Mouse (Mus musculus) embryonic stem cell, embryonic (primary cell): Measurements from ENCODE around the gene Bex3.
"Not testable (repeated sequence)": the region's sequence is repeated elsewhere in the genome, so short reads cannot be mapped to it uniquely, and the experiment has no call there.

Experiments used
- CTCF ChIA-PET, 4 experiments: fragments of 300-600 bp in 2 of 4; fragments of 350-600 bp in 2 of 4; sonication (Branson Sonifier 250); formaldehyde crosslinking; loops; one replicate each; lab custom pipeline; 2022; ENCODE audit warnings: inconsistent platforms in 2 of 4; lab: Charles Lee
- POLR2A ChIA-PET, 4 experiments: fragments of 300-600 bp in 2 of 4; fragments of 350-600 bp in 2 of 4; sonication (Branson Sonifier 250); formaldehyde crosslinking; loops; one replicate each; lab custom pipeline; 2022; ENCODE audit warnings: antibody characterized with exemption in 4 of 4, inconsistent platforms in 1 of 4; lab: Charles Lee

Gene Bex3

GRCm38 (mm10) chrX:136269743-136270392 lies at the start of gene Bex3:
Gene Bex3, plus strand, starts transcription at chrX:136270253.
- CTCF ChIA-PET = not testable (repeated sequence)

DNA sequence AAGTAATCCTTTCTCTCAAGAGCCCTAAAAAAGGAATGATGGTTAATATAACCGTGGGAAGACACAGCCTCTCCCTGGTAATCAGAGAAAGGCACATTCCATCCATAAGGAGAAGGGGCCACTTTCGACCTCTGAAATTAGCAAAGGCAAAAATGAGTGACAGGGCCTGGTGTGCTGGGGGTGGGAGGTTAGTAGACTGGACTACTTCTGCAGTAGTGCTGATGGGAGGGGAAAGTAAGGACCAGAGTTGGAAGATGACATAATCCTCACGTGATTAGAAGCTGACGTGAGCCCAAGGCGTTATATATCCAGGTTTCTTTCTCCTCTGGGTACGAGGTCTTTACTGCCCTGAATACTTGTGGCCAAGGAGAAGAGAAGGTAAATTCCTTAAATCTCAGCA lies 46.3 kb upstream of the Bex3 start:
- ChIA-PET POLR2A (interaction anchor here in 1 of 4 experiments (1.3 kb wide), 1 partner anchor 47 kb away, joined by 4 read pairs; no protein-coding TSS in a partner anchor), CTCF (no interaction called here)

More at GRCm38 (mm10) chrX:136269743-136270392, at the start of gene Bex3:
- POLR2A ChIA-PET = interaction anchor here in 2 of 4 experiments (0.7 to 2.1 kb wide), 5 partner anchors 23 to 98 kb away, joined by 3 to 8 read pairs (median 4); partner anchors contain the start of genes Tceal9 (in 2 of the 2) and Tceal8 (in 1 of the 2)

- CTCF ChIA-PET = no interaction called here
- POLR2A ChIA-PET = interaction anchor here in 1 of 4 experiments (1.5 kb wide), 1 partner anchor 17 kb away, joined by 4 read pairs; the partner anchor contains the start of gene Tceal9
Observed at GRCm38 (mm10) chrX:136227768-136228167, 42.3 kb upstream of the Bex3 start.

- CTCF ChIA-PET = interaction anchor here in 3 of 4 experiments (0.6 to 1.2 kb wide), 5 partner anchors 16 to 84 kb away, joined by 3 to 6 read pairs (median 3); no protein-coding TSS in a partner anchor
- POLR2A ChIA-PET = interaction anchor here in 2 of 4 experiments (1.5 to 1.7 kb wide), 2 partner anchors 24 to 33 kb away, joined by 3 to 8 read pairs; partner anchors contain the start of gene Tceal7 (in 1 of the 2)
Observed at GRCm38 (mm10) chrX:136238118-136238517, 31.9 kb upstream of the Bex3 start.

DNA sequence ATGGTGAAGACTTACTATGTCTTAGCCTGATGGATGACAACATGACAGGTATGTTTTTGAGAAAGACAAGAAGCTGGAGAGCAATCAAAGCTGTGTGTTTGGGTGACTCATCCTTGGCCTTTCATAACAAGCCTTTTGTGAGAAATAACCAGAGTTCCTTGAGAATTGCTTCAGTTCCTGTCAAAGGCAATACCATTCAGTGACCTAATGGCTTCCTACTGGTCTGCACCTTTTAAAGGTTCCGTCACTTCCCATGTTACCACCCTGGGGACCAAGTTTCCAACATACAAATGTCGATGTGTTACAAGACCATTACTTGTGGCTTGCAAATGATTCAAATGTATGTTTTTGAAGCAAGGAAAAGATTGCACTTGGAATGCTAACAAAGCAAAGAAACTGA lies 26.9 kb upstream of the Bex3 start:
- ChIA-PET POLR2A (interaction anchor here in 1 of 4 experiments (1.1 kb wide), 1 partner anchor 71 kb away, joined by 3 read pairs; the partner anchor contains the start of gene Tceal8), CTCF (no interaction called here)

DNA sequence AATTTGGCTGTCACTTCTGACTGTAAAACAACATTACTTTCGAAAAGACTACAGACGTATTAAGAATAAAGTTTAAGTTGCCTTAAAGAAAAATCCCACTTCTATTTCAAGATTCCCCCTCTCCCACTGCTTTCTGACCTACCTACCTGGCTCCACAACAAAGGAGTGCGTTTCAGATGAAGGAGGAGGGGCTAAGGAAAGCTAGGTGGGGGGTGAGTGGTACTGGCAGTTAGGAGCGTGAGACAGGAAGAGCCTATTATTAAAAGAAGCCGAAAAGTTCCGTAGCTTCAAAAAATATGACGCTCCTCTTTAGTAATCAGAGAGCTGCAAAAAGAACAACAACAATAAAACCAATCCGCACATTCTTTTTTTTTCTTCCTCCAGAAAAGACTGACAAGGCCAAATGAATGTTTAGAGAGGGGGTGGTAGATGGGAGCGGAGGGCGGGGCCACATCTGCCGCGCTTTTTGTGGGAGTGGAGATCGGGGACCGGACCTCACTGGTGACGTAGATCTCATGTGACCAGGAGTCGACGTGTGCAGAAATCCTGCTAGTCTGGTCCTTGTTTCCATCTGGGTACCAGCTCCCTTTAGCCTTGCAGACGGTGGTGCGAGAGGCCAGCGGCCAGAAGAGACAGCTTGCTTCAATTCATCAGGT lies 25.4 kb upstream of the Bex3 start, which contains the start of gene Tceal9:
Gene Tceal9 (plus strand): TSS at position 506 of the 656 bp plus-strand sequence.
- ChIA-PET POLR2A (interaction anchor here in 3 of 4 experiments (0.6 to 2.4 kb wide), 37 partner anchors 9 to 496 kb away, joined by 3 to 41 read pairs (median 4); partner anchors contain the start of genes Tceal8 (in 3 of the 3), Tceal5 (in 2 of the 3), Tceal7 (in 2 of the 3) and Bex1 (in 1 of the 3)), CTCF (no interaction called here)

- POLR2A ChIA-PET = interaction anchor here in 3 of 4 experiments (0.9 to 2.4 kb wide), 27 partner anchors 8 to 76 kb away, joined by 3 to 41 read pairs (median 5); partner anchors contain the start of genes Tceal8 (in 3 of the 3), Bex1 (in 1 of the 3), Tceal5 (in 1 of the 3) and Tceal7 (in 1 of the 3)
- CTCF ChIA-PET = interaction anchor here in 1 of 4 experiments (0.6 kb wide), 1 partner anchor 1632 kb away, joined by 3 read pairs; no protein-coding TSS in a partner anchor
Observed at GRCm38 (mm10) chrX:136245521-136246071, 24.5 kb upstream of the Bex3 start.

DNA sequence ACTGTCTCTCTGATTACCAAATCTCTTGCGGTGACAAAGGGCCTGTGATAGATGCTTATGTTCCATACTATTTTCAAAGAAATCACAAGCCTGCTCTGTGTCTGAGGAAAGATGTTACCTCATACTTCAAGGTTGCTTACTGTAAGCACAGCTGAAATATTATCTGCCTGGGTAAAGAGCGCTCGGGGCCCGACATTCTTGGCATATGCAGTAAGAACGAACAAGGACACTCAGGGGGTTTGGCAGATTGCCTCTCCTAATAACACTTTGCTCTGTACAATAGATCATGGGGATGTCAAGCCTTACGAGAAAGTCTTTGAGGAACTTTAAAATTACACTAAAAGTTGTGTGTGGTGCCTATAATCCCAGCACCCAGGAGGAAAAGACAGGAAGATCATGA lies 21.2 kb upstream of the Bex3 start:
- ChIA-PET POLR2A (interaction anchor here in 3 of 4 experiments (0.6 to 3.6 kb wide), 8 partner anchors 9 to 55 kb away, joined by 3 to 13 read pairs (median 4); partner anchors contain the start of genes Bex1 (in 1 of the 3) and Tceal7 (in 1 of the 3)), CTCF (no interaction called here)

DNA sequence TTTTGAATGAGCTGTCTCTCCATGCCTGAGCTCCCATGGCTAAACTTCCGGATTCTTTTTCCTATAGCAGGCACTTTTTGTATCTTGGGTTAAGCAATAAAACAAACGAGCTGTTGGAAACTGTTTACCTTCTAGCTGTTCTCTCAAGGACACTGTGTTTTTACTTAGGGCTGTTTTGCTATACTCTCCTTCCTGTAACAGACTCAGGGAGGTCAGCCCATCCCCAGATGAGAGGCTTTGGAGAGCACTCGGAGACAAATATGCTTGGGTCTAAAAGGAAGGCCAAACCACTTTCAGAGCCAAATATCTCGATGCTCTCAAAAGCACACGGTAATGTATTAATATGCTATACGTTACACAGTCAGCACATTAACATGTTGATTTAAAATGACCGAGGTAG lies 20.4 kb upstream of the Bex3 start:
- ChIA-PET CTCF (interaction anchor here in 1 of 4 experiments (0.9 kb wide), 1 partner anchor 72 kb away, joined by 3 read pairs; no protein-coding TSS in a partner anchor), POLR2A (interaction anchor here in 3 of 4 experiments (0.6 to 3.6 kb wide), 10 partner anchors 8 to 77 kb away, joined by 3 to 13 read pairs (median 4); partner anchors contain the start of genes Bex1 (in 1 of the 3), Tceal7 (in 1 of the 3) and Tceal8 (in 1 of the 3))

DNA sequence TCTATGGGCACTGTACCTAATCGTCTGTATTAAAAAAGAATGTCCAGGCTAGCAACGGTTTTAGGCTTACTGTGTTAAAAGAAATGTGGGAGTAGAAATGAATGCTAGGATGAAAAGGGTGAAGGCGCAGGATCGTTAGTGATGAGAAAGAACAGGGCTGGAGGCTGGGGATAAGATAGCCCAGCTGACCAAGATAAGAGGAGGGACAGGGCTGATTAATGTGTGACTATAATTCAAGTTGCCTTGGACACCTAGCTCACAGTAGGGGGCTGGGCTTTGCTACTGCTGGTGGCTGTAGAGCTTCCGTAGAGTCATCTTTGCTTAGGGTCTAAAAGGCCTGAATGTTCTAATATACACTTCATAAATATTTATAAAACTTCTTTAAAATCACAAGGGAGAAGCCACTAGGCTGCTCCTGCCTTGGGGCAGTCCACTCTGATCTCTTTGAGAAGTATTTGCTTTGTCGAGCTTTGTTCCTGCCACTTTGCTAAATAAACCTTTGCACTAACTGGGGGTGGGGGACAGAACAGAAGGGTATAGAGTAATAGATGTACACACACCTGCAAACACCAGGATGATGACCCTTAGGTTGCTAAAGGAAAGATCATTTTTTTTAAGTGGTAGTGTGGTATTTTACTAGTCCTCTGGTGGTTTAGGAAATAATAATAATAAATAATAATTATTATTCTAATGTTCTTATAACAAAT lies 17.9 kb upstream of the Bex3 start:
- POLR2A ChIA-PET = interaction anchor here in 3 of 4 experiments (0.6 to 2.9 kb wide), 5 partner anchors 16 to 185 kb away, joined by 3 to 12 read pairs (median 3); no protein-coding TSS in a partner anchor

DNA sequence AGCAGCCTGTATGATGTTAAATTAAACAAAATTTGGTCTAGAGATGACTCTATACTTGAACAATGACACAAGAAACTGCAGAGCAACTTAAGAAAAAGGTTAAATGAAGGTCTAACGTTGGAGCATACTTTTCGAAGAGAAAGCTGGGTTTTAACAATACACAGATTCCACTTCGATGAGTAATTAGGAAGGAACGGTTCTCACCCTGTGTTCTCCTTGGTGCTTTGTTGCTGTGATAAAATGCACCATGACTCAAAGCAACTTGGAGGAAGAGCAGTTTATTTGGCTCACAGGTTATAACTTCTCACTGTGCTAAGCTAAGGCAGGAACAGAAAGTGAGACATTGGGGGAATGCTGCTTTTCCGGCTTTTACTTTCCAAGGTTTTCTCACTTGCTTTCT lies 2.3 kb upstream of the Bex3 start:
- POLR2A ChIA-PET = interaction anchor here in 1 of 4 experiments (0.9 to 1.7 kb wide), 5 partner anchors 13 to 96 kb away, joined by 3 to 5 read pairs (median 4); partner anchors contain the start of genes Tceal8 and Tceal9
- CTCF ChIA-PET = no interaction called here

More for the DNA sequence above, 17.9 kb upstream of the Bex3 start:
- CTCF ChIA-PET = no interaction called here

DNA sequence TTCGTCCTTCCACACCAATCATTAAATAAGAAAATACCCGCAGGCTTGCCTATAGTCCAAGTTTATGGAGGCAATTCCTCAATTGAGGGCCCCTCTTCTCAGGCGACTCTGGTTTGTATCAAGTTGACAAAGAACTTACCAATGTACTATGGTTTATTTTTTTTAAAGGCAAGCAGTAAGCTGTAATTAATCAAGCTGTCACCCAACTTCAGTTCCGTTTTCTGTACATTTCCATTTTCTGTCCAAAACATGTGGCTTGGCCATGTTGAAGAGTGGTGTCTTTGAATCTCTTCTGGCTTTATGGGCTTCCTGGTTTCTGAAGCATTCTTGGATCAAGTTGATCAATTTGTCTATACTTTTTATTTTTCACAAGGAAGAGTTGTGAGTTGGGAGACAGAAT lies 1.9 kb upstream of the Bex3 start:
- CTCF ChIA-PET = no interaction called here
- POLR2A ChIA-PET = interaction anchor here in 2 of 4 experiments (0.9 to 2.1 kb wide), 8 partner anchors 13 to 96 kb away, joined by 3 to 8 read pairs (median 4); partner anchors contain the start of genes Tceal8 (in 2 of the 2) and Tceal9 (in 2 of the 2)

DNA sequence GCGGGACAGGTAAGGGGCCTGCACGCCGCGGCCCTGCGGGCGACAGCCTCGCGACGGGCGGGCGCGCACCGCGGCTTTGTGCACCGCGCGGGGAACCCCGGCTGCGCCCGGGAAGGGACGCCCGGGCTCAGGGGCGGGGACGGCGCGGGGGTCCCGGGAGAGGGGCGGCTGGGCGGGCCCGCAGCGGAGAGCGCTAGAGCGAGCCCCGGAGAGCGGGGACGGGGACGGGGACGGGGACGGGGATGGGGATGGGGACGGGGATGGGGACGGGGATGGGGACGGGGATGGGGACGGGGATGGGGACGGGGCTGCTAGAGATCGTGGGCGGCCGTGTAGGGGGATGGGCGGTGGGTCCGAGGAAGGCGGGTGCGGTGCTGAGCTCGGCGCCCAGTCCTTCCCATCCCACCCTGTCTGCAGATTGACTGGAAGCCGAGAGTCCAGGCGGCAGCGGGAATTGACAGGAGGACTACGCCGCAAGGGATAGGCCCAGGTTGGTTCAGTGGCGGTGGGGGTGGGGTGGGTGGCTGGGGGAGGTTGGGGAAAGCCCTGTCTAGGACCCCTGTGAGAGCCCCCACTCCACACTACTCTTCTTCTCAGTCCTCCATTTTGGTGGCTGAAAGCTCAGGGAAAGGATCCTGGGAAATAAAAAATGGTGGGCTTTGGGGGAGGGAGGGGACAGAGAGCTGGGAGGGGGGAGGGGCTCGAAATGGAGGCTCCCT lies 499 bp downstream of the Bex3 start:
- CTCF ChIA-PET = interaction anchor here in 1 of 4 experiments (0.6 kb wide), 1 partner anchor 35 kb away, joined by 3 read pairs; no protein-coding TSS in a partner anchor
- POLR2A ChIA-PET = interaction anchor here in 3 of 4 experiments (0.5 to 2.7 kb wide), 38 partner anchors 8 to 691 kb away, joined by 3 to 41 read pairs (median 5); partner anchors contain the start of genes Tceal8 (in 3 of the 3), Tceal9 (in 3 of the 3) and Tceal7 (in 2 of the 3)

DNA sequence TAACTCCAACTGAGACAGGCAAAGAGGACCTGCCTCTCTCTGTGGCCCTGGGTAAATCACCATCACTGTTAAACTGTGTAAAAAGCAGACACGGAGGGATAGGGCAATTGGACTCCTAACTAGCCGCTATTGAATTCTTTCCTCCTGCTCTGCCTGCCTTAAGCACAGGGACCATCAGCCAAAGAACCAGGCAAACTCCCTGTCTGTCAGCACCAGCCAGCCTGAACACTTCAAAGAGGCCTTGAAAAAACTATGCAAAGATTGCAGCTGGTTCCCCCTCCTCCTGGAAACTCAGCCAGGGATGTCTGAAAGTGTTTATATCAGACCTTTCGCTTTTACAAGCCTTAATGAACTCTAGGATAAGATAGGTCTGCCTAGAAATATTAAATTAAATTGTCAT lies 4.5 kb downstream of the Bex3 start:
- POLR2A ChIA-PET = interaction anchor here in 2 of 4 experiments (0.7 to 1.5 kb wide), 5 partner anchors 21 to 549 kb away, joined by 3 to 6 read pairs (median 3); partner anchors contain the start of gene Tmsb15a (in 1 of the 2)
- CTCF ChIA-PET = no interaction called here

- ChIA-PET POLR2A (interaction anchor here in 2 of 4 experiments (0.5 to 1.4 kb wide), 2 partner anchors 26 to 29 kb away, joined by 3 read pairs; no protein-coding TSS in a partner anchor), CTCF (no interaction called here)
Observed at GRCm38 (mm10) chrX:136275386-136275785, 5.3 kb downstream of the Bex3 start.

DNA sequence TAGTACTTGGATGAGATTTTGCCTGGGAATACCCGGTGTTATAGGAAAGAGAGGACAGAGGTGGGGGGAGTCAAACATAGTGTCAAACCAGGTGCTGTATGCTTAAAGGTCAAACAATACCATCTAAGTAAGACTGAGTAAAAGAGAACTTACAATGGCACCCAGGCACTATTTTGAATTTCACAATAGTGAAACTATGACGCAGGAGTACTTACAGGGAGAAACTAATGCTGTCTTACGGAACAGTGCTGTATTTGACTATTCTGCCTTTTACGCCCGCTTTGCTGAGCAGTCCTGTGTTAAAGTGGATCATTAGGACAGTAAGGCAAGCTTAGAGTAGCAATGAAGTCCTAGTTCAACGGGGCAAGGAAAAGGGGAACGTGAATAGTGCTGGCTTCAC lies 7.5 kb downstream of the Bex3 start:
- ChIA-PET POLR2A (interaction anchor here in 2 of 4 experiments (0.7 to 1.9 kb wide), 2 partner anchors 27 to 122 kb away, joined by 4 to 6 read pairs; no protein-coding TSS in a partner anchor), CTCF (no interaction called here)
